ENCODE assay signal across 8 mouse cellular contexts in the genomic region with DNA sequence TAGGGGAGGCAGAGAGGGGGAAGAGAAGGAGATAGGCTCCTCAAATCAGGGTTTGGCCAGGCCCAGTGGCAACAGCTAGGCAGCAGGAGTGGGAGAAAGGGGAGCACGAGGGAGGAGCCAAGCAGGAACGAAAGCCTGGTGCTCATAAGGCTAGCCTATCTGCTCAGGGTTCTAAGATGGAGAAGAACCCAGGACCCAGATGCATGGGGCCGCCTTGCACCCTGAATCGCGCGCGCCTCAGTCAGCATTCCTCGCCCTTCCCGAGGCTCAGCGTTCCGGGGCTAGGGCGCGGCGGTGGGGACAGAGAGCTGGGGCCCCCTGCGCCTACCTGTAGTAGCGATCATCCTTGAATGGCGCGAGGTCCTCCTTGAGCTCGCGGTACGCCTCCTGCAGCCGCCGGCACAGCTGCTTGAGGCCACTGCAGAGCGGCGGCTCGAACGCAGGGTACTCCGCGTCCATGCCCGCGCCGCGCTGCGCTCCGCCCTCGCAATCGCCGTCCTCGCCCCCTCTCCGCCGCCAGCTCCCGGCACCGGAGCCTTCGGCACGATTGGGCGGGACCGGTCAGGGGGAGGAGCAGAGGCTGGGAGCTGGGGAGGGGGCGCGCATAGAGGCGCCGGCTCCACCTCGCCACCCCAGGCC.
A peak's percentile ranks its signal among the peaks of the same experiment; 100 is the strongest.
DNase-seq lines count a peak whose midpoint lies in the region; ATAC-seq and TF ChIP-seq lines count a peak whose summit lies in the region.
"Not testable (repeated sequence)": the region's sequence is repeated elsewhere in the genome, so short reads cannot be mapped to it uniquely, and the experiment has no call there.

No protein-coding gene starts in this region.

- not testable (repeated sequence) for H3K4me1 ChIP-seq in embryonic facial prominence, embryonic 12.5 days; heart, embryonic 10.5 days; intestine, embryonic 14.5 days (replicated peaks; ENCODE audit: control insufficient read depth, insufficient read depth, low read length); liver, embryonic 16.5 days (ENCODE audit: control insufficient read depth, low read depth, low read length); neural tube, embryonic 13.5 days (replicated peaks); stomach, postnatal 0 days (replicated peaks; ENCODE audit: control insufficient read depth, insufficient read depth)

- not testable (repeated sequence) for H3K9me3 ChIP-seq in embryonic facial prominence, embryonic 12.5 days; heart, embryonic 10.5 days; intestine, embryonic 14.5 days (ENCODE audit: control insufficient read depth, low read length); liver, embryonic 16.5 days (replicated peaks; ENCODE audit: control insufficient read depth, low read length); neural tube, embryonic 13.5 days; stomach, postnatal 0 days (ENCODE audit: control insufficient read depth, low read length)

- TF ChIP-seq CTCF in brain, embryonic 14.5 days (IDR thresholded peaks at IDR 0.05; ENCODE audit: borderline replicate concordance, extremely low read depth, insufficient read depth, insufficient read length); stomach, postnatal 0 days (IDR thresholded peaks at IDR 0.05; ENCODE audit: low read depth): not testable (repeated sequence)

- peak overlapping the region; percentile 29 for H3K4me3 ChIP-seq in embryonic facial prominence, embryonic 12.5 days
- H3K4me3 ChIP-seq in heart, embryonic 10.5 days: peak overlapping the region; percentile 47
- H3K4me3 ChIP-seq in intestine, embryonic 14.5 days (ENCODE audit: low read depth, low read length): peak overlapping the region; percentile 13; the same call in 1 of the 2 replicates
- not testable (repeated sequence) for H3K4me3 ChIP-seq in liver, embryonic 16.5 days (ENCODE audit: low read depth, low read length); stomach, postnatal 0 days (ENCODE audit: low read depth, low read length)
- H3K4me3 ChIP-seq in neural tube, embryonic 13.5 days: peak overlapping the region; percentile 44

- H3K36me3 ChIP-seq in embryonic facial prominence, embryonic 12.5 days; heart, embryonic 10.5 days; intestine, embryonic 14.5 days (ENCODE audit: control insufficient read depth, insufficient read depth, low read length); liver, embryonic 16.5 days (ENCODE audit: control insufficient read depth, insufficient read depth); neural tube, embryonic 13.5 days; stomach, postnatal 0 days (ENCODE audit: control insufficient read depth, insufficient read depth, low read length): not testable (repeated sequence)

- TF ChIP-seq POLR2A in brain, embryonic 14.5 days (IDR thresholded peaks at IDR 0.05; ENCODE audit: borderline replicate concordance, extremely low read depth, insufficient read depth, insufficient read length, poor library complexity, severe bottlenecking): not testable (repeated sequence)

- DNase-seq in brain, embryonic 14.5 days (ENCODE audit: low read depth): peak; percentile 14
- DNase-seq in heart, embryonic 10.5 days (ENCODE audit: low spot score): peak; percentile 73
- peak; percentile 58 for DNase-seq in intestine, embryonic 14.5 days (ENCODE audit: low spot score)
- DNase-seq in left cerebral cortex, adult 8-10 months (ENCODE audit: low spot score in 2 of 2): peak; percentile 53 to 62
- peak; percentile 21 for DNase-seq in stomach, postnatal 0 days (ENCODE audit: low spot score)

- peaks cover 10% of the 10 kb centered on the region for H3K27me3 ChIP-seq in embryonic facial prominence, embryonic 12.5 days
- peaks cover 15% of the 10 kb centered on the region for H3K27me3 ChIP-seq in heart, embryonic 10.5 days (ENCODE audit: insufficient read depth, poor library complexity, severe bottlenecking)
- not testable (repeated sequence) for H3K27me3 ChIP-seq in intestine, embryonic 14.5 days (replicated peaks; ENCODE audit: control insufficient read depth, insufficient read depth, low read length); liver, embryonic 16.5 days (ENCODE audit: control insufficient read depth, insufficient read depth, low read depth, low read length); neural tube, embryonic 13.5 days; stomach, postnatal 0 days (ENCODE audit: control insufficient read depth, insufficient read depth, low read length)

- TF ChIP-seq EP300 in stomach, postnatal 0 days (optimal IDR thresholded peaks at IDR 0.05): not testable (repeated sequence)

- peak; percentile 58; the same call in 1 of the 2 replicates for ATAC-seq in embryonic facial prominence, embryonic 12.5 days (ENCODE audit: insufficient number of reproducible peaks, insufficient read depth, low FRiP score, low TSS enrichment)
- 0 out of 2 replicates have a peak, but pooled peaks have one; percentile 65 for ATAC-seq in intestine, embryonic 14.5 days (replicated peaks; ENCODE audit: low FRiP score, low TSS enrichment, low read depth)
- peak; percentile 5; the same call in 1 of the 2 replicates for ATAC-seq in liver, embryonic 16.5 days (ENCODE audit: low read depth)
- peak; percentile 78 for ATAC-seq in neural tube, embryonic 13.5 days (ENCODE audit: low read depth)
- peak; percentile 43 for ATAC-seq in stomach, postnatal 0 days (ENCODE audit: low FRiP score, low TSS enrichment)

- peak overlapping the region; percentile 54 for H3K4me2 ChIP-seq in embryonic facial prominence, embryonic 12.5 days (replicated peaks)
- H3K4me2 ChIP-seq in intestine, embryonic 14.5 days (ENCODE audit: low read length): peak overlapping the region; percentile 33
- not testable (repeated sequence) for H3K4me2 ChIP-seq in liver, embryonic 16.5 days (ENCODE audit: low read depth, low read length); stomach, postnatal 0 days (replicated peaks; ENCODE audit: low read depth)
- peak overlapping the region; percentile 61 for H3K4me2 ChIP-seq in neural tube, embryonic 13.5 days

- H3K27ac ChIP-seq in embryonic facial prominence, embryonic 12.5 days; heart, embryonic 10.5 days; intestine, embryonic 14.5 days (ENCODE audit: low read depth); liver, embryonic 16.5 days (ENCODE audit: low read length); stomach, postnatal 0 days (replicated peaks): not testable (repeated sequence)
- peak overlapping the region; percentile 49; the same call in 1 of the 2 replicates for H3K27ac ChIP-seq in neural tube, embryonic 13.5 days (replicated peaks)

- H3K9ac ChIP-seq in embryonic facial prominence, embryonic 12.5 days: 0 out of 2 replicates have a peak overlapping the region, but pooled peaks have one; percentile 15
- H3K9ac ChIP-seq in intestine, embryonic 14.5 days (ENCODE audit: low read length); liver, embryonic 16.5 days (ENCODE audit: low read depth, low read length); stomach, postnatal 0 days (ENCODE audit: low read length): not testable (repeated sequence)
- peak overlapping the region; percentile 67 for H3K9ac ChIP-seq in neural tube, embryonic 13.5 days

- WGBS in embryonic facial prominence, embryonic 12.5 days: under 1% methylated on average over 24 of the region's 52 CpGs
- under 1% methylated on average over 24 of the region's 52 CpGs for WGBS in heart, embryonic 10.5 days
- WGBS in intestine, embryonic 14.5 days: 0% methylated on average over 18 of the region's 52 CpGs
- WGBS in liver, embryonic 16.5 days (ENCODE audit: insufficient replicate concordance): 4% methylated on average over 22 of the region's 52 CpGs
- under 1% methylated on average over 25 of the region's 52 CpGs for WGBS in neural tube, embryonic 13.5 days
- under 1% methylated on average over 19 of the region's 52 CpGs for WGBS in stomach, postnatal 0 days

Comparison
In these comparisons a context has a peak if more than half of its experiments do, and no peak if none do; other contexts are left out.
1. DNase-seq: peak in every context shown above with its lines; median percentile 73 in heart, embryonic 10.5 days; 58 in intestine, embryonic 14.5 days; 58 in left cerebral cortex, adult 8-10 months; 21 in stomach, postnatal 0 days; 14 in brain, embryonic 14.5 days.
2. ATAC-seq: peak in every context shown above with its lines; median percentile 78 in neural tube, embryonic 13.5 days; 65 in intestine, embryonic 14.5 days; 58 in embryonic facial prominence, embryonic 12.5 days; 43 in stomach, postnatal 0 days; 5 in liver, embryonic 16.5 days.